Mouse (Mus musculus) heart, adult 2 months (tissue): Measurements from ENCODE around the gene Prmt2.

Source experiments
- CTCF ChIP-seq: fragments of 200-600 bp; IDR thresholded peaks from 2 replicates; pipeline ENCODE4 v1.8.1; 2022; ENCODE audit warnings: antibody characterized with exemption, mild to moderate bottlenecking, moderate library complexity
- EP300 ChIP-seq: fragments of 200-500 bp; IDR thresholded peaks from 2 replicates; pipeline ENCODE4 v1.6.1; 2011; ENCODE audit warnings: low read depth, low read length, control low read depth; ENCODE audit not compliant: insufficient read depth

- TF ChIP-seq CTCF: no peak
- TF ChIP-seq EP300: no peak
These were observed 41.0 kb upstream of the Prmt2 start for GRCm38 (mm10) chr10:76278541-76279097.
